Mouse (Mus musculus) intestine, embryonic 15.5 days (tissue): ENCODE measurements around the gene Atxn1. TPM values are rescaled to one million over a fixed set of nuclear protein-coding genes. Genes with fewer than 3 reads are reported as not detected.

Experiments
- ATAC-seq: fragments of 200-750 bp; cut with Nextera tagmentation; 2 replicates; pipeline ENCODE4 v1.8.0; 2017; ENCODE audit warnings: moderate TSS enrichment, moderate library complexity
- H3K27ac ChIP-seq: fragments of 300-500 bp; sonication (generic); 2 replicates; pipeline ENCODE4 v1.5.1; 2015; ENCODE audit warnings: mild to moderate bottlenecking, inconsistent platforms
- H3K27me3 ChIP-seq: fragments of 300-500 bp; sonication (generic); replicated peaks from 2 replicates; pipeline ENCODE4 v1.6.1; 2015; ENCODE audit warnings: inconsistent platforms
- H3K36me3 ChIP-seq: fragments of 300-500 bp; sonication (generic); 2 replicates; pipeline ENCODE4 v1.6.1; 2015; ENCODE audit warnings: inconsistent platforms
- H3K4me1 ChIP-seq: fragments of 300-500 bp; sonication (generic); replicated peaks from 2 replicates; pipeline ENCODE4 v1.6.1; 2015; ENCODE audit warnings: inconsistent platforms
- H3K4me2 ChIP-seq: fragments of 300-500 bp; sonication (generic); replicated peaks from 2 replicates; pipeline ENCODE4 v1.6.1; 2015; ENCODE audit warnings: mild to moderate bottlenecking, inconsistent platforms
- H3K4me3 ChIP-seq: fragments of 300-500 bp; sonication (generic); replicated peaks from 2 replicates; pipeline ENCODE4 v1.5.1; 2015; ENCODE audit warnings: inconsistent platforms
- H3K9ac ChIP-seq: fragments of 300-500 bp; sonication (generic); 2 replicates; pipeline ENCODE4 v1.6.1; 2015; ENCODE audit warnings: inconsistent platforms
- H3K9me3 ChIP-seq: fragments of 300-500 bp; sonication (generic); 2 replicates; pipeline ENCODE4 v1.6.1; 2016; ENCODE audit warnings: inconsistent platforms
- WGBS: fragments of 180-500 bp; shearing (Covaris S2); methylation state at CpG from one replicate; pipeline ENCODE4 v1.1.7; 2015; 5-methylcytosine and 5-hydroxymethylcytosine counted together
- polyA plus RNA-seq: library from polyadenylated mRNA; unstranded; fragments of >200 nt; fragmentation: Nextera tagmentation; extraction: Ambion mirVana; gene quantifications from 2 replicates; pipeline ENCODE4 v1.2.1, GENCODE M21; 2015

Gene Atxn1
- polyA plus RNA-seq, 1 experiment from 2014 or later: 5.7 TPM

- Histone ChIP-seq H3K27ac (no peak overlapping the region), H3K4me3 (no peak overlapping the region), H3K4me1 (no peaks in the 10 kb centered on the region), H3K27me3 (no peaks in the 10 kb centered on the region), H3K36me3 (no peaks in the 10 kb centered on the region), H3K9me3 (no peaks in the 10 kb centered on the region), H3K4me2 (no peak overlapping the region), H3K9ac (no peak overlapping the region)
- ATAC-seq: no peak
- WGBS: 67% methylated on average over 4 of the region's 4 CpGs
Observed at GRCm38 (mm10) chr13:45649197-45649812, 315.5 kb downstream of the Atxn1 start.

GRCm38 (mm10) chr13:45643780-45644395, 320.9 kb downstream of the Atxn1 start:
- Histone ChIP-seq H3K4me1 (no peaks in the 10 kb centered on the region), H3K27me3 (no peaks in the 10 kb centered on the region), H3K9me3 (no peaks in the 10 kb centered on the region), H3K27ac (no peak overlapping the region), H3K4me2 (no peak overlapping the region), H3K36me3 (no peaks in the 10 kb centered on the region), H3K4me3 (no peak overlapping the region), H3K9ac (no peak overlapping the region)
- no peak for ATAC-seq
- WGBS: 76% methylated on average over 6 of the region's 6 CpGs

- 68% methylated on average over 7 of the region's 7 CpGs for WGBS
- no peak for ATAC-seq
- H3K27me3 ChIP-seq: no peaks in the 10 kb centered on the region
- no peak overlapping the region for H3K4me2 ChIP-seq
- H3K9ac ChIP-seq: no peak overlapping the region
- no peak overlapping the region for H3K27ac ChIP-seq
- H3K4me3 ChIP-seq: no peak overlapping the region
- H3K36me3 ChIP-seq: no peaks in the 10 kb centered on the region
- H3K4me1 ChIP-seq: no peaks in the 10 kb centered on the region
- H3K9me3 ChIP-seq: no peaks in the 10 kb centered on the region
Observed at GRCm38 (mm10) chr13:45642913-45643312, 321.9 kb downstream of the Atxn1 start.

GRCm38 (mm10) chr13:45640431-45640830, 324.4 kb downstream of the Atxn1 start:
- 59% methylated on average over 5 of the region's 5 CpGs for WGBS
- H3K27me3 ChIP-seq: no peaks in the 10 kb centered on the region
- H3K9me3 ChIP-seq: no peaks in the 10 kb centered on the region
- H3K36me3 ChIP-seq: no peaks in the 10 kb centered on the region
- no peak overlapping the region for H3K27ac ChIP-seq
- ATAC-seq: no peak
- no peak overlapping the region for H3K9ac ChIP-seq
- H3K4me3 ChIP-seq: no peak overlapping the region
- H3K4me2 ChIP-seq: no peak overlapping the region
- H3K4me1 ChIP-seq: no peaks in the 10 kb centered on the region

GRCm38 (mm10) chr13:45638281-45638680, 326.5 kb downstream of the Atxn1 start:
- H3K27ac ChIP-seq: no peak overlapping the region
- no peak for ATAC-seq
- no peaks in the 10 kb centered on the region for H3K36me3 ChIP-seq
- H3K4me3 ChIP-seq: no peak overlapping the region
- H3K9ac ChIP-seq: no peak overlapping the region
- no peaks in the 10 kb centered on the region for H3K27me3 ChIP-seq
- WGBS: 84% methylated on average over 1 of the region's 1 CpGs
- no peaks in the 10 kb centered on the region for H3K9me3 ChIP-seq
- no peaks in the 10 kb centered on the region for H3K4me1 ChIP-seq
- no peak overlapping the region for H3K4me2 ChIP-seq

- no peak overlapping the region for H3K4me2 ChIP-seq
- H3K27me3 ChIP-seq: no peaks in the 10 kb centered on the region
- H3K4me3 ChIP-seq: no peak overlapping the region
- H3K9ac ChIP-seq: no peak overlapping the region
- no peaks in the 10 kb centered on the region for H3K9me3 ChIP-seq
- H3K4me1 ChIP-seq: no peaks in the 10 kb centered on the region
- no peak for ATAC-seq
- no peaks in the 10 kb centered on the region for H3K36me3 ChIP-seq
- H3K27ac ChIP-seq: no peak overlapping the region
- WGBS: 51% methylated on average over 8 of the region's 8 CpGs
Observed at GRCm38 (mm10) chr13:45637324-45637723, 327.5 kb downstream of the Atxn1 start.

- ATAC-seq: no peak
- H3K27me3 ChIP-seq: no peaks in the 10 kb centered on the region
- no peak overlapping the region for H3K4me2 ChIP-seq
- no peak overlapping the region for H3K4me3 ChIP-seq
- H3K9ac ChIP-seq: no peak overlapping the region
- H3K4me1 ChIP-seq: no peaks in the 10 kb centered on the region
- H3K36me3 ChIP-seq: no peaks in the 10 kb centered on the region
- H3K27ac ChIP-seq: no peak overlapping the region
- no peaks in the 10 kb centered on the region for H3K9me3 ChIP-seq
- 89% methylated on average over 3 of the region's 3 CpGs for WGBS
Observed at GRCm38 (mm10) chr13:45636435-45636834, 328.4 kb downstream of the Atxn1 start.

- H3K36me3 ChIP-seq: no peaks in the 10 kb centered on the region
- no peak overlapping the region for H3K27ac ChIP-seq
- no peaks in the 10 kb centered on the region for H3K27me3 ChIP-seq
- H3K4me2 ChIP-seq: no peak overlapping the region
- no peak overlapping the region for H3K4me3 ChIP-seq
- H3K4me1 ChIP-seq: no peaks in the 10 kb centered on the region
- no peaks in the 10 kb centered on the region for H3K9me3 ChIP-seq
- H3K9ac ChIP-seq: no peak overlapping the region
- no peak for ATAC-seq
Observed at GRCm38 (mm10) chr13:45633918-45634317, 330.9 kb downstream of the Atxn1 start.

GRCm38 (mm10) chr13:45632133-45632532, 332.7 kb downstream of the Atxn1 start:
- WGBS: 85% methylated on average over 3 of the region's 3 CpGs
- Histone ChIP-seq H3K36me3 (no peaks in the 10 kb centered on the region), H3K4me3 (no peak overlapping the region), H3K9me3 (no peaks in the 10 kb centered on the region), H3K27ac (no peak overlapping the region), H3K9ac (no peak overlapping the region), H3K4me2 (no peak overlapping the region), H3K27me3 (no peaks in the 10 kb centered on the region), H3K4me1 (no peaks in the 10 kb centered on the region)
- no peak for ATAC-seq

- Histone ChIP-seq H3K9me3 (no peaks in the 10 kb centered on the region), H3K4me3 (no peak overlapping the region), H3K9ac (no peak overlapping the region), H3K4me1 (no peaks in the 10 kb centered on the region), H3K36me3 (no peaks in the 10 kb centered on the region), H3K27ac (no peak overlapping the region), H3K4me2 (no peak overlapping the region), H3K27me3 (no peaks in the 10 kb centered on the region)
- no peak for ATAC-seq
- WGBS: 79% methylated on average over 12 of the region's 12 CpGs
Observed at GRCm38 (mm10) chr13:45630518-45631290, 334.1 kb downstream of the Atxn1 start.

GRCm38 (mm10) chr13:45629750-45630149, 335.1 kb downstream of the Atxn1 start:
- Histone ChIP-seq H3K9ac (no peak overlapping the region), H3K27ac (no peak overlapping the region), H3K4me1 (no peaks in the 10 kb centered on the region), H3K4me3 (no peak overlapping the region), H3K27me3 (no peaks in the 10 kb centered on the region), H3K9me3 (no peaks in the 10 kb centered on the region), H3K36me3 (no peaks in the 10 kb centered on the region), H3K4me2 (no peak overlapping the region)
- no peak for ATAC-seq
- WGBS: 86% methylated on average over 1 of the region's 1 CpGs

- Histone ChIP-seq H3K27me3 (no peaks in the 10 kb centered on the region), H3K36me3 (no peaks in the 10 kb centered on the region), H3K4me3 (no peak overlapping the region), H3K4me2 (no peak overlapping the region), H3K9ac (no peak overlapping the region), H3K9me3 (no peaks in the 10 kb centered on the region), H3K4me1 (no peaks in the 10 kb centered on the region), H3K27ac (no peak overlapping the region)
- ATAC-seq: no peak
- 82% methylated on average over 8 of the region's 8 CpGs for WGBS
Observed at GRCm38 (mm10) chr13:45628341-45628740, 336.5 kb downstream of the Atxn1 start.
